Mouse (Mus musculus): ENCODE measurements around the gene 4930578G10Rik. TPM values are rescaled to one million over a fixed set of nuclear protein-coding genes. Genes with fewer than 3 reads are reported as not detected.
"Not testable (repeated sequence)": the region's sequence is repeated elsewhere in the genome, so short reads cannot be mapped to it uniquely, and the experiment has no call there.

Gene 4930578G10Rik
- 0.55 and 1.2 TPM in 2 replicates for polyA plus RNA-seq (2015; fragmentation: Nextera tagmentation; extraction: Ambion mirVana)

DNA sequence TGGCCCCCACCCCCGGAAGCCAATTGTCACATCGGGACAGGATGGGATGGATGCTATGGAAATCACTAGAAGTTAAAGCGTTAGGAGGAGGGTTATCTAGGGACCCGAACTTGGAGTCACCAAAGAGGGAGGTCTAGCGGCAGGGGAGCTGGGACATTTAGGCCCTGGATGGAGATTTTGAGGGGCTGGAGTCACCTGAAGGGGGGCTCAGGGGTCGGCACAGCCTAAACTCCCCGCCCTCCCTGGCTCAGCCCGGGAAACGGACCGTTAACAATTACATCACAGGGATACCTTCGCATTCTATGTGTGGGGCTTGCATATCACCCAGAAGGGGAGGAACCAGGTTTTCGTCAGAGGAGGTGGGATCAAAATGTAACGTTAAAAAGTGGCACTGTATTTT is at the start of gene 4930578G10Rik:
Gene 4930578G10Rik, plus strand, starts transcription at position 301 of the 400 bp plus-strand sequence.
- not testable (repeated sequence) for H3K27ac ChIP-seq; H3K27me3 ChIP-seq; H3K4me3 ChIP-seq (replicated peaks); H3K4me1 ChIP-seq (replicated peaks); H3K9me3 ChIP-seq; H3K4me2 ChIP-seq (replicated peaks); H3K9ac ChIP-seq (replicated peaks); H3K36me3 ChIP-seq; ATAC-seq
- no CpG with 5 or more reads among the region's 13 CpGs for WGBS

GRCm38 (mm10) chr4:42756477-42756876 is 21.1 kb downstream of the 4930578G10Rik start, which contains the start of gene Ccl19:
Ccl19 (minus strand) TSS chr4:42756577.
- ATAC-seq; H3K27ac ChIP-seq; H3K4me3 ChIP-seq (replicated peaks); H3K9me3 ChIP-seq; H3K4me2 ChIP-seq (replicated peaks); H3K9ac ChIP-seq (replicated peaks); H3K27me3 ChIP-seq; H3K36me3 ChIP-seq; H3K4me1 ChIP-seq (replicated peaks): not testable (repeated sequence)
- WGBS = no CpG with 5 or more reads among the region's 6 CpGs

DNA sequence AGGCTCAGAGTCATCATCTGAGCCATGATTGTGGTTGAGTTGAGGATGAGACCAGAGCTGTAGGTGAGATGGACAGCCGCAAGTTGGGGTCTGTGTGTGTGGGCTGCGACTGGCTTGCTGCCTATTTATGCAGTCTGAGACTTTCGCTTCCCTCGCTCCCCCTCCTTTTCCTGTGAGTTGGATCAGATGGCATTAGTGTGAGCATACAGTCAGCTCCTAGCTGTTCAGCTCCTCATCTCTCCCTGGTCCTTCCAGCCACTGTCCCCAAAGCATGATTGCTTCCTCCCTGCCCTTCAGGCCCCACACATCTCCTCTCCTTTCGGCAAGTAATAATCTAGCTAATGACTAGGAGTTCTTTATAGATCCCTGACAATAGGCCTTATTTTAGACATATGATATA is 38.5 kb downstream of the 4930578G10Rik start, which contains the start of gene Ccl21a:
Gene Ccl21a, minus strand, starts transcription at position 101 of the 400 bp plus-strand sequence.
- not testable (repeated sequence) for H3K9ac ChIP-seq (replicated peaks); ATAC-seq; H3K9me3 ChIP-seq; H3K27me3 ChIP-seq; H3K4me1 ChIP-seq (replicated peaks); H3K36me3 ChIP-seq; H3K27ac ChIP-seq; H3K4me2 ChIP-seq (replicated peaks); H3K4me3 ChIP-seq (replicated peaks)
- no CpG with 5 or more reads among the region's 5 CpGs for WGBS

GRCm38 (mm10) chr4:42853788-42854187 is 118.4 kb downstream of the 4930578G10Rik start, which contains the start of gene Fam205a1:
Fam205a1 (minus strand) TSS chr4:42853888.
- H3K4me1 ChIP-seq (replicated peaks); H3K27me3 ChIP-seq; H3K27ac ChIP-seq; ATAC-seq; H3K36me3 ChIP-seq; H3K9me3 ChIP-seq; H3K4me2 ChIP-seq (replicated peaks); H3K9ac ChIP-seq (replicated peaks); H3K4me3 ChIP-seq (replicated peaks): not testable (repeated sequence)
- WGBS = 78% methylated on average over 1 of the region's 1 CpGs

DNA sequence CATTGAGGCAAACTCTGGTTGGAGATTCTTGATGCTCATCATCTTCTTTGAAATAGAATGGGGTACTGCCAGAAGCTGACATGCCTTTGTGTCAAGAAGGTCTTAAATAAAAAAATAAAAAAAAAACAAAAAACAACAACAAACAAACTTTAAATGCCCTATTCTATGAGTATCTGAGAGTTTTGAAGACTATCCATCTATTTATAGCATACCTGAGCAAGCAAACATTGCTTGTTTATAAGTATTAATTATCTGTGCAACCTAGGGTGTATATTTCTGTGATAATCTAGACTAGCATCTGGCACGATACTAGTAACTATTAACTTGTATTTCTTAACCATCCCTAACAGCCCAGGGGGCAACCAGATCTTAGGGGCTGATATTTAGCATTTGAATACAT is 121.3 kb downstream of the 4930578G10Rik start, which contains the start of gene Gm12394:
Gene Gm12394, minus strand, starts transcription at position 101 of the 400 bp plus-strand sequence.
- not testable (repeated sequence) for H3K4me2 ChIP-seq (replicated peaks); H3K27me3 ChIP-seq; H3K4me1 ChIP-seq (replicated peaks); H3K36me3 ChIP-seq; H3K9ac ChIP-seq (replicated peaks); ATAC-seq; H3K27ac ChIP-seq; H3K4me3 ChIP-seq (replicated peaks); H3K9me3 ChIP-seq
- 76% methylated on average over 1 of the region's 1 CpGs for whole genome bisulfite sequencing

DNA sequence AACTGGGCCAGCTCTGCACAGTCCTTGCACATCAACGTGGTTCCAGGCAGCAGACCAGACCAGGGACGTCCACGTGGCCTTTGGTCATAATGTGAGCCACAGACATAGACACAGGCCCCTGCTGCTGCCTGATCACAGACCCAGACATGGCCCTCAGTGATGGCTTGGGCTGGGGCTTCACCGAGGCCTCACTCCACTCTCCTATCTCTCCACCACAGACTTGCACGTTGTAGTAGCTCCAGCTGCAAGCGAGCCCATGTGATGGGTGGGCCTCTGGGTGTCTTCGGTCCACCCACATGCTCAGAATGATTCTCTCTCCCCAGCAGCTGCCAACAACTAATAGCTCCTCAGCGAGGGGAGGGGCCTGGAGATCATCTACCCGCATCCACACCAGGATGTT is 125.1 kb downstream of the 4930578G10Rik start:
- H3K36me3 ChIP-seq; H3K4me1 ChIP-seq (replicated peaks); H3K9me3 ChIP-seq; H3K9ac ChIP-seq (replicated peaks); H3K27ac ChIP-seq; H3K4me2 ChIP-seq (replicated peaks); H3K4me3 ChIP-seq (replicated peaks); H3K27me3 ChIP-seq; ATAC-seq: not testable (repeated sequence)
- 89% methylated on average over 9 of the region's 9 CpGs for WGBS

DNA sequence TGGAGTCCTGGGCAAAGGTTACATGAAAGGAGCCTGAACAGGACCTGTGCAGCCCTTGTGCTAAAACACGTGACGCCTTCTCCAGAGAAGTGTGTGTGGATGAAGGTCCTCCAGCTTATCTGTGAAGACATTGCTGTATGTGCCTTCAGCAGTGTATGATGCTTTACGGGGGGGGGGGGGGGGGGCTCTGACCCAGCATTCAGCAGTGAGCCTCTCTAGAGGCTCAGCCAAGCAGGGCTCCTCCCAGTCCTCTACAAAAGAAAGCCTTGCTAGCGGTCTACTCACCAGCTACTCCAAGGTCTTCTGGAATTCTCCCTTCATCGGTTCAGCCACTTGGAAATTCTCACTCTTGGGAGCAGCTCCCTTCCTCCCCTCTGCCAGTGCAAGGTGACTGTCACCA is 128.1 kb downstream of the 4930578G10Rik start:
- not testable (repeated sequence) for H3K27ac ChIP-seq; H3K4me1 ChIP-seq (replicated peaks); H3K9me3 ChIP-seq; H3K4me2 ChIP-seq (replicated peaks); H3K36me3 ChIP-seq; H3K27me3 ChIP-seq; ATAC-seq; H3K4me3 ChIP-seq (replicated peaks); H3K9ac ChIP-seq (replicated peaks)
- 80% methylated on average over 5 of the region's 5 CpGs for WGBS

DNA sequence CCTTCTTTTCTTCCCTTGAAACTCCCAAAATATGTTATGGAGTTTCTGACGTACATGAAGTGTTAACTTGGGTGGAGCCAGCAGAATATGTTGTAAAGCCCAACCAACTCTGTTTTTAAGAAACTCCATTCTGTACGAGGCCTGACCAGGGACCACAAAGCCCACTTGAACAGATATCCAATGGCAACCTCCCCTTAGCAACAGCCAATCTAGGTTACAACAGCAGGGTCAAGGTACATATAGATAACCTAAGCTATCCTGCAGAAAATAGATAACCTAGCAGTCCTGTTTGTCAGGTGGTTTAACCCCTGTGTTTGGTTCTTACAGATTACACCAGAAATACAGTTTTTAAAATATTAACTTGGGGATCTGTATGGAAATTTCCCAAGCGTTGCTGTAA is 132.0 kb downstream of the 4930578G10Rik start:
- Histone ChIP-seq H3K9ac (replicated peaks) (no peak overlapping the region), H3K4me2 (replicated peaks) (no peak overlapping the region), H3K4me1 (replicated peaks) (no peaks in the 10 kb centered on the region), H3K9me3 (no peaks in the 10 kb centered on the region), H3K27me3 (no peaks in the 10 kb centered on the region), H3K36me3 (no peaks in the 10 kb centered on the region), H3K4me3 (replicated peaks) (no peak overlapping the region), H3K27ac (no peak overlapping the region)
- 78% methylated on average over 3 of the region's 3 CpGs for WGBS
- no peak for ATAC-seq

DNA sequence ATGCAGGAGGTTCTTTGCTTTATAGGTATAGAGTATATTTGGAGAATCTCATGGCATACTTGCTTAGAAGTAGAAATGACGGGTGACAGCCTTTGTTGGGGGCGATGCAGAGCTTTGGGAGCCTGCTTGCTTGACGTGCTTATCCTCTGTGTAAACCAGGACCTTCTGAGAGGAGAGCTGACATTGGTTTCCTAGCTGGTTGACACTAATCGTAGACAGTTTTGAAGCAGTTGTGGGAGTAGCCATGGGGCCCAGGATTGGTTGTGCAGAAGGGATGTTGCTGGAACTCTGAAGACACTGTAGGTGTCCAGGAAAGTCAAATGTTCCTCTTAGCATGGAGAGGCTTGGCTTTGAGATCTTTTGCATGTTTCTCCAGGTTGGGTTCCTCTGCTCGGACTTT is 132.8 kb downstream of the 4930578G10Rik start:
- Histone ChIP-seq H3K4me2 (replicated peaks) (no peak overlapping the region), H3K36me3 (no peaks in the 10 kb centered on the region), H3K4me3 (replicated peaks) (no peak overlapping the region), H3K4me1 (replicated peaks) (no peaks in the 10 kb centered on the region), H3K9ac (replicated peaks) (no peak overlapping the region), H3K27me3 (no peaks in the 10 kb centered on the region), H3K9me3 (no peaks in the 10 kb centered on the region), H3K27ac (no peak overlapping the region)
- WGBS = 86% methylated on average over 5 of the region's 5 CpGs
- no peak for ATAC-seq

DNA sequence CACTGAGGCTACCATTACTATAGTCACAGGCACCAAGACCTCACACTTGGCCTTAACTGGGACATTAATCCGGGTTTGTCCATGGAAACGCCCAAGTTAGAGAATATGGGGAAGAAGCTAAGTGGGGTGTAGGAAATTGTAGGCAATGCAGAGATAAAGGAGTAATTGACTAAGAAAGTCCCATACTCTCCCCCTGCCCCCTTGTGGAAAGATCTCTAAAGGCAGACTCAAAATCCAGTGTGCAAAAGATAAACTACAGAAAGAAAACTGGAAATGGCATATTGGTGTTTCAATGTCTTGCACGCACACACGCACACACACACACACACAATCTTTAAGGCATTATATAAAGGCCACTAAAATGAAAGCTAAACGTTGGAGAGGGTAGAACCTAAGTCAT is 135.4 kb downstream of the 4930578G10Rik start:
- 83% methylated on average over 5 of the region's 5 CpGs for WGBS
- Histone ChIP-seq H3K27ac (no peak overlapping the region), H3K4me3 (replicated peaks) (no peak overlapping the region), H3K9ac (replicated peaks) (no peak overlapping the region), H3K4me1 (replicated peaks) (no peaks in the 10 kb centered on the region), H3K4me2 (replicated peaks) (no peak overlapping the region), H3K27me3 (no peaks in the 10 kb centered on the region), H3K9me3 (no peaks in the 10 kb centered on the region), H3K36me3 (no peaks in the 10 kb centered on the region)
- no peak for ATAC-seq

GRCm38 (mm10) chr4:42872151-42872550 is 136.8 kb downstream of the 4930578G10Rik start:
- Histone ChIP-seq H3K9ac (replicated peaks) (no peak overlapping the region), H3K4me1 (replicated peaks) (no peaks in the 10 kb centered on the region), H3K27ac (no peak overlapping the region), H3K27me3 (no peaks in the 10 kb centered on the region), H3K9me3 (no peaks in the 10 kb centered on the region), H3K4me3 (replicated peaks) (no peak overlapping the region), H3K4me2 (replicated peaks) (no peak overlapping the region), H3K36me3 (no peaks in the 10 kb centered on the region)
- no peak for ATAC-seq
- WGBS = 97% methylated on average over 7 of the region's 7 CpGs

GRCm38 (mm10) chr4:42872746-42873435 is 137.5 kb downstream of the 4930578G10Rik start:
- no peak for ATAC-seq
- Histone ChIP-seq H3K4me2 (replicated peaks) (no peak overlapping the region), H3K36me3 (no peaks in the 10 kb centered on the region), H3K9me3 (no peaks in the 10 kb centered on the region), H3K27me3 (no peaks in the 10 kb centered on the region), H3K4me1 (replicated peaks) (no peaks in the 10 kb centered on the region), H3K4me3 (replicated peaks) (no peak overlapping the region), H3K27ac (no peak overlapping the region), H3K9ac (replicated peaks) (no peak overlapping the region)
- WGBS = 92% methylated on average over 16 of the region's 16 CpGs

DNA sequence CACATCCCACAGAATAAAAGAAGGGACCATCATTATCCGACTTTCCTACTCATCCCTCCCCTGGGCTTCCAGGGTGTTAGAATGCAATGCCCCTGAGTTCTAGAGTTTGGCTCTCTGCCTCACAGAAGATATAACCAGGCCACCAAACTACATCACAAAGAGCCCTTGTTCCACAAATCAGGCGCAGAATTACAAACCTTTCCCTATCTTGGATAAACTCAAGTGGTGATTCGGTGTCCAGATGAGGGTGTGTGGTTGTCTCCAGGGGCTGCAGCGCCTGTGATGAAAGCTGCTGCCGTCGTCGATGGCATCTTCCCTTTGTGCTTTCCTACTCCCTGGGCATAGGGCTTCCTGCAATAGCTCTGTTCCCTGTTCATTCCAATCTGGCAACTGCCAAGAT is 138.8 kb downstream of the 4930578G10Rik start, which contains the start of gene Fam205c:
Gene Fam205c, minus strand, starts transcription at position 101 of the 400 bp plus-strand sequence.
- Histone ChIP-seq H3K4me2 (replicated peaks) (no peak within 1 kb of the TSS), H3K4me3 (replicated peaks) (no peak within 1 kb of the TSS), H3K27me3 (no peaks in the 10 kb centered on the region), H3K9me3 (no peaks in the 10 kb centered on the region), H3K4me1 (replicated peaks) (no peaks in the 10 kb centered on the region), H3K27ac (no peak within 1 kb of the TSS), H3K9ac (replicated peaks) (no peak within 1 kb of the TSS), H3K36me3 (no peaks in the 10 kb centered on the region)
- 86% methylated on average over 7 of the region's 7 CpGs for WGBS
- ATAC-seq = no peak

Measured in midbrain, embryonic 13.5 days (tissue).